Mouse (Mus musculus): Measurements from ENCODE around the gene Ube2d2b. TPM values are rescaled to one million over a fixed set of nuclear protein-coding genes. Genes with fewer than 3 reads are reported as not detected.

Gene Ube2d2b
- polyA plus RNA-seq, 1 experiment from 2014 or later = 0.10 TPM

GRCm38 (mm10) chr5:107814651-107815050, 15.2 kb upstream of the Ube2d2b start:
- H3K4me3 ChIP-seq = no peak overlapping the region
- no peak for ATAC-seq (replicated peaks)
- H3K9ac ChIP-seq (replicated peaks) = no peak overlapping the region
- no peaks in the 10 kb centered on the region for H3K27me3 ChIP-seq
- H3K27ac ChIP-seq (replicated peaks) = no peak overlapping the region
- H3K4me1 ChIP-seq = no peaks in the 10 kb centered on the region
- H3K4me2 ChIP-seq (replicated peaks) = no peak overlapping the region
- peaks cover 14% of the 10 kb centered on the region for H3K36me3 ChIP-seq
- no peaks in the 10 kb centered on the region for H3K9me3 ChIP-seq
- WGBS = 91% methylated on average over 2 of the region's 2 CpGs

GRCm38 (mm10) chr5:107822521-107822920, 7.4 kb upstream of the Ube2d2b start:
- no peak for ATAC-seq (replicated peaks)
- WGBS = 100% methylated on average over 1 of the region's 1 CpGs
- no peak overlapping the region for H3K27ac ChIP-seq (replicated peaks)

GRCm38 (mm10) chr5:107831351-107831750, 1.5 kb downstream of the Ube2d2b start:
- no peak overlapping the region for H3K4me3 ChIP-seq
- no peak overlapping the region for H3K4me2 ChIP-seq (replicated peaks)
- H3K4me1 ChIP-seq = no peaks in the 10 kb centered on the region
- peaks cover 8% of the 10 kb centered on the region; the same call in 1 of the 2 replicates for H3K36me3 ChIP-seq
- WGBS = 84% methylated on average over 3 of the region's 3 CpGs
- no peak overlapping the region for H3K27ac ChIP-seq (replicated peaks)
- H3K9me3 ChIP-seq = no peaks in the 10 kb centered on the region
- H3K9ac ChIP-seq (replicated peaks) = no peak overlapping the region
- no peaks in the 10 kb centered on the region for H3K27me3 ChIP-seq
- ATAC-seq (replicated peaks) = no peak

More at GRCm38 (mm10) chr5:107822521-107822920, 7.4 kb upstream of the Ube2d2b start:
- H3K4me3 ChIP-seq = no peak overlapping the region
- peaks cover 2% of the 10 kb centered on the region; the same call in 1 of the 2 replicates for H3K36me3 ChIP-seq
- no peak overlapping the region for H3K4me2 ChIP-seq (replicated peaks)
- H3K27me3 ChIP-seq = no peaks in the 10 kb centered on the region
- H3K9ac ChIP-seq (replicated peaks) = no peak overlapping the region
- no peaks in the 10 kb centered on the region for H3K4me1 ChIP-seq
- H3K9me3 ChIP-seq = no peaks in the 10 kb centered on the region

GRCm38 (mm10) chr5:107834287-107834686, 4.4 kb downstream of the Ube2d2b start:
- Histone ChIP-seq H3K4me3 (no peak overlapping the region), H3K4me1 (no peaks in the 10 kb centered on the region), H3K27me3 (no peaks in the 10 kb centered on the region), H3K4me2 (replicated peaks) (no peak overlapping the region), H3K27ac (replicated peaks) (no peak overlapping the region), H3K9me3 (no peaks in the 10 kb centered on the region), H3K36me3 (peaks cover 8% of the 10 kb centered on the region; the same call in 1 of the 2 replicates), H3K9ac (replicated peaks) (no peak overlapping the region)
- 77% methylated on average over 1 of the region's 1 CpGs for WGBS
- no peak for ATAC-seq (replicated peaks)

- WGBS = 58% methylated on average over 3 of the region's 3 CpGs
- H3K27me3 ChIP-seq = no peaks in the 10 kb centered on the region
- H3K9ac ChIP-seq (replicated peaks) = no peak overlapping the region
- no peak for ATAC-seq (replicated peaks)
- peaks cover 8% of the 10 kb centered on the region; the same call in 1 of the 2 replicates for H3K36me3 ChIP-seq
- H3K27ac ChIP-seq (replicated peaks) = no peak overlapping the region
- H3K4me3 ChIP-seq = no peak overlapping the region
- H3K4me2 ChIP-seq (replicated peaks) = no peak overlapping the region
- H3K9me3 ChIP-seq = no peaks in the 10 kb centered on the region
- H3K4me1 ChIP-seq = no peaks in the 10 kb centered on the region
Measured at GRCm38 (mm10) chr5:107838891-107839644, 9.2 kb downstream of the Ube2d2b start.

GRCm38 (mm10) chr5:107840549-107841238, 10.8 kb downstream of the Ube2d2b start:
- H3K4me2 ChIP-seq (replicated peaks) = no peak overlapping the region
- H3K27ac ChIP-seq (replicated peaks) = no peak overlapping the region
- peaks cover 8% of the 10 kb centered on the region; the same call in 1 of the 2 replicates for H3K36me3 ChIP-seq
- no peak overlapping the region for H3K4me3 ChIP-seq
- H3K4me1 ChIP-seq = no peaks in the 10 kb centered on the region
- no peak overlapping the region for H3K9ac ChIP-seq (replicated peaks)
- H3K9me3 ChIP-seq = no peaks in the 10 kb centered on the region
- H3K27me3 ChIP-seq = no peaks in the 10 kb centered on the region
- 94% methylated on average over 5 of the region's 5 CpGs for WGBS
- ATAC-seq (replicated peaks) = no peak

GRCm38 (mm10) chr5:107847349-107847748, 17.4 kb downstream of the Ube2d2b start:
- Histone ChIP-seq H3K9me3 (no peaks in the 10 kb centered on the region), H3K4me3 (no peak overlapping the region), H3K4me2 (replicated peaks) (no peak overlapping the region), H3K27me3 (no peaks in the 10 kb centered on the region), H3K9ac (replicated peaks) (no peak overlapping the region), H3K4me1 (no peaks in the 10 kb centered on the region), H3K27ac (replicated peaks) (no peak overlapping the region), H3K36me3 (no peaks in the 10 kb centered on the region)
- ATAC-seq (replicated peaks) = no peak
- 62% methylated on average over 5 of the region's 5 CpGs for WGBS

- Histone ChIP-seq H3K27ac (replicated peaks) (no peak overlapping the region), H3K36me3 (no peaks in the 10 kb centered on the region), H3K27me3 (no peaks in the 10 kb centered on the region), H3K4me1 (no peaks in the 10 kb centered on the region), H3K4me3 (no peak overlapping the region), H3K9ac (replicated peaks) (no peak overlapping the region), H3K4me2 (replicated peaks) (no peak overlapping the region), H3K9me3 (no peaks in the 10 kb centered on the region)
- WGBS = 82% methylated on average over 2 of the region's 2 CpGs
- no peak for ATAC-seq (replicated peaks)
Measured at GRCm38 (mm10) chr5:107847817-107848216, 17.9 kb downstream of the Ube2d2b start.

- H3K9ac ChIP-seq (replicated peaks) = no peak overlapping the region
- H3K4me2 ChIP-seq (replicated peaks) = no peak overlapping the region
- no peaks in the 10 kb centered on the region for H3K27me3 ChIP-seq
- WGBS = 88% methylated on average over 4 of the region's 4 CpGs
- no peak overlapping the region for H3K27ac ChIP-seq (replicated peaks)
- no peak for ATAC-seq (replicated peaks)
- H3K9me3 ChIP-seq = no peaks in the 10 kb centered on the region
- H3K36me3 ChIP-seq = no peaks in the 10 kb centered on the region
- H3K4me3 ChIP-seq = no peak overlapping the region
- H3K4me1 ChIP-seq = peaks cover 4% of the 10 kb centered on the region
Measured at GRCm38 (mm10) chr5:107848964-107849363, 19.1 kb downstream of the Ube2d2b start.

- Histone ChIP-seq H3K36me3 (no peaks in the 10 kb centered on the region), H3K27ac (replicated peaks) (no peak overlapping the region), H3K9me3 (no peaks in the 10 kb centered on the region), H3K27me3 (no peaks in the 10 kb centered on the region), H3K9ac (replicated peaks) (no peak overlapping the region), H3K4me1 (peaks cover 13% of the 10 kb centered on the region), H3K4me3 (no peak overlapping the region), H3K4me2 (replicated peaks) (no peak overlapping the region)
- no peak for ATAC-seq (replicated peaks)
- WGBS = 13% methylated on average over 6 of the region's 6 CpGs
Measured at GRCm38 (mm10) chr5:107853807-107854206, 23.9 kb downstream of the Ube2d2b start.

GRCm38 (mm10) chr5:107854556-107854955, 24.7 kb downstream of the Ube2d2b start:
- Histone ChIP-seq H3K9me3 (no peaks in the 10 kb centered on the region), H3K4me2 (replicated peaks) (no peak overlapping the region), H3K27ac (replicated peaks) (no peak overlapping the region), H3K4me1 (peaks cover 13% of the 10 kb centered on the region), H3K4me3 (no peak overlapping the region), H3K27me3 (no peaks in the 10 kb centered on the region), H3K9ac (replicated peaks) (no peak overlapping the region), H3K36me3 (no peaks in the 10 kb centered on the region)
- ATAC-seq (replicated peaks) = no peak
- 67% methylated on average over 3 of the region's 3 CpGs for WGBS

- H3K27ac ChIP-seq (replicated peaks) = no peak overlapping the region
- no peak overlapping the region for H3K9ac ChIP-seq (replicated peaks)
- ATAC-seq (replicated peaks) = no peak
- H3K36me3 ChIP-seq = no peaks in the 10 kb centered on the region
- no peaks in the 10 kb centered on the region for H3K9me3 ChIP-seq
- H3K4me3 ChIP-seq = no peak overlapping the region
- no peak overlapping the region for H3K4me2 ChIP-seq (replicated peaks)
- no peaks in the 10 kb centered on the region for H3K27me3 ChIP-seq
- 96% methylated on average over 2 of the region's 2 CpGs for WGBS
- H3K4me1 ChIP-seq = peaks cover 13% of the 10 kb centered on the region
Measured at GRCm38 (mm10) chr5:107855546-107855945, 25.6 kb downstream of the Ube2d2b start.

Measured in forebrain, embryonic 15.5 days (tissue).